Mouse (Mus musculus) erythroblast, embryonic 14.5 days (primary cell): ENCODE results near the gene Olfr1262. TPM values are rescaled to one million over a fixed set of nuclear protein-coding genes. Genes with fewer than 3 reads are reported as not detected.

Experiments used
- H3K27me3 ChIP-seq: 2 replicates; pipeline ENCODE4 v1.6.1; 2012; ENCODE audit warnings: inconsistent platforms; ENCODE audit not compliant: control insufficient read depth
- H3K36me3 ChIP-seq: 2 replicates; pipeline ENCODE4 v1.6.1; 2012; ENCODE audit warnings: mild to moderate bottlenecking, inconsistent platforms; ENCODE audit not compliant: control insufficient read depth
- H3K4me1 ChIP-seq: 2 replicates; pipeline ENCODE4 v1.6.1; 2012; ENCODE audit warnings: inconsistent platforms; ENCODE audit not compliant: control insufficient read depth
- H3K4me3 ChIP-seq: replicated peaks from 2 replicates; pipeline ENCODE3; 2012; ENCODE audit warnings: moderate library complexity, mild to moderate bottlenecking, inconsistent platforms
- H3K9me3 ChIP-seq: 2 replicates; pipeline ENCODE4 v1.6.1; 2012; ENCODE audit warnings: low read length, inconsistent platforms, mixed read lengths; ENCODE audit not compliant: control insufficient read depth
- GATA1 ChIP-seq: IDR thresholded peaks from 2 replicates; pipeline ENCODE4 v1.6.1; 2012; ENCODE audit warnings: low read length, inconsistent platforms, mixed read lengths
- TAL1 ChIP-seq: IDR thresholded peaks from 3 replicates; pipeline ENCODE4 v1.6.1; 2012; ENCODE audit warnings: low read length, inconsistent platforms, mixed read lengths
- polyA plus RNA-seq: library from polyadenylated mRNA; stranded (reverse); fragments of >175 nt; gene quantifications from 2 replicates; pipeline ENCODE4 v1.2.3, GENCODE M21; 2012

Gene Olfr1262
- polyA plus RNA-seq = not detected in 2 replicates

DNA sequence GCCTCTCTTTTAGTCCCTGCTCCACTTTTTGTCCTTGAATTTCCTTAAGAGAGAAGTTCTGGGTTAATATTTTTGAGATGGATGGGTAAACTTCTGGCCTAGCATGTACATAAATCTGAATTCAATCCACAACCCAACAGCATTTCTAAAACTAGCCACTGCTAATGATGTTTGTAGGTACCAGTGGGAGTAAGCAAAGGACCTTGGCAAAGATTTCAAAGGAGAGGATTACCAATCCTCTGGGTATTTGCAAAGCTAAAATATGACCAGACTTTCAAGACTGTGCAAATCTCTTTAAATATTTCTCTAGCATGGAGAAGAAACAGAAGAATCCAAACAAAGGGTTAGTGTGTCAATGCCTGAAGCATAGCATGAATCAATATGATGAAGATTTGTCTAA, at the start of gene Olfr1262:
Gene Olfr1262 (plus strand): TSS at position 301 of the 400 bp plus-strand sequence.
- H3K4me3 ChIP-seq = no peak within 1 kb of the TSS
- H3K36me3 ChIP-seq = no peaks in the 10 kb centered on the region
- H3K27me3 ChIP-seq = no peaks in the 10 kb centered on the region
- TF ChIP-seq GATA1 (no peak), TAL1 (no peak)
- H3K4me1 ChIP-seq = no peaks in the 10 kb centered on the region
- no peaks in the 10 kb centered on the region for H3K9me3 ChIP-seq

DNA sequence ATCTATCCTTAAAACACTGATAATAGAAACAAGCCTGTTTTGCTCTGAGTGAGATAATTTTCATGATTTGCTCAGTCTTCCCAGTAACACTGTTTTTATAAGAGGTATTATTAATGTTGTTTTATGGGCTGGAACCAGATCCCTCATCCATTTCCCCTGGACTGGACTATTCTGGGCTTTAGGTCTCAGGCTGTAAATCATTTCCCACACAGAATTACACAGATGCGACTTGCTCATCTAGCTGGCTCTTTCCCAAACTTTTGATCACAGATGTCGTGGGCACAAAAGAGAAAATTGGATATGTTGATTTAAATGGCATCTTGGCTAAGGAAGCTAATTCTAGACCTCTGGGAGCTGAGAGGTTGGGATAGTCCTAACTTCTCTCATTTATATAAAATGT, 25.8 kb upstream of the Olfr1262 start, which contains the start of gene Olfr1260:
Gene Olfr1260 (plus strand): TSS at position 157 of the 400 bp plus-strand sequence.
- H3K36me3 ChIP-seq = no peaks in the 10 kb centered on the region
- H3K4me1 ChIP-seq = no peaks in the 10 kb centered on the region
- H3K9me3 ChIP-seq = no peaks in the 10 kb centered on the region; the same call in 1 of the 2 replicates
- no peaks in the 10 kb centered on the region for H3K27me3 ChIP-seq
- H3K4me3 ChIP-seq = no peak within 1 kb of the TSS
- TF ChIP-seq GATA1 (no peak), TAL1 (no peak)

DNA sequence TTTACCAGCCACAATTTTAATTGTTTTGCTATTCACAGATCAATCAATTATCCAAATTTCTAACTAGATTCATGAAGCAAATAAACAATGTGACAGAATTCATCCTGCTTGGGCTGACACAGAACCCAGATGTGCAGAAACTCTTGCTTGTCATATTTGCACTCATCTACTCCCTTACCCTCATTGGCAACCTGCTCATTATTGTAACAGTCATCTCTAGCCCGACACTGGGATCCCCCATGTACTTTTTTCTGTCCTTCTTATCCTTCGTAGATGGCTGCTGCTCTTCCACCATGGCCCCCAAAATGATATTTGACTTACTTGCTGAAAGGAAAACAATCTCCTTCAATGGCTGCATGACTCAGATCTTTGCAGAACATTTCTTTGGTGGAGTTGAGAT, 22.2 kb upstream of the Olfr1262 start:
- Histone ChIP-seq H3K4me1 (no peaks in the 10 kb centered on the region), H3K27me3 (no peaks in the 10 kb centered on the region), H3K36me3 (no peaks in the 10 kb centered on the region), H3K9me3 (no peaks in the 10 kb centered on the region; the same call in 1 of the 2 replicates), H3K4me3 (no peak overlapping the region)
- TF ChIP-seq TAL1 (no peak), GATA1 (no peak)

DNA sequence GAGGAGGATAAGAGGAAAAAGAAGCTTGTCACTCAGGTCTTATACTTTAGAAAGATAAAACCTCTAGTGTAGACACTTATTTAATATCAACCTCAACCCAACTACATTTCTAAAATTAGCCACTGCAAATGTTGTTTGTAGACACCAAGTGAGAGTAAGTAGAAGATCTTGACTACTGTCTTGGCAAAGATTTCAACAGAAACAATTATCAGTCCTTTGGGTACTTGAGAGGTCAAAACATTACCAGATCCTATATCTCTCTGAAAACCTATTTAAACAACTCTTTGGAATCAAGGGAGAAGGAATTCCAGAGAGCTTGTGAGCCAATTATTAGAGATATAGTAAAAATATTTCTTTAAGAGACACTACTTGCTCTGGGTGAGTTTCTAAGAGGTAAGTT, 9.0 kb upstream of the Olfr1262 start, which contains the start of gene Olfr1261:
Gene Olfr1261 (plus strand): TSS at position 301 of the 400 bp plus-strand sequence.
- Histone ChIP-seq H3K36me3 (no peaks in the 10 kb centered on the region), H3K27me3 (no peaks in the 10 kb centered on the region), H3K9me3 (no peaks in the 10 kb centered on the region), H3K4me1 (no peaks in the 10 kb centered on the region), H3K4me3 (no peak within 1 kb of the TSS)
- TF ChIP-seq GATA1 = no peak
- no peak for TF ChIP-seq TAL1

DNA sequence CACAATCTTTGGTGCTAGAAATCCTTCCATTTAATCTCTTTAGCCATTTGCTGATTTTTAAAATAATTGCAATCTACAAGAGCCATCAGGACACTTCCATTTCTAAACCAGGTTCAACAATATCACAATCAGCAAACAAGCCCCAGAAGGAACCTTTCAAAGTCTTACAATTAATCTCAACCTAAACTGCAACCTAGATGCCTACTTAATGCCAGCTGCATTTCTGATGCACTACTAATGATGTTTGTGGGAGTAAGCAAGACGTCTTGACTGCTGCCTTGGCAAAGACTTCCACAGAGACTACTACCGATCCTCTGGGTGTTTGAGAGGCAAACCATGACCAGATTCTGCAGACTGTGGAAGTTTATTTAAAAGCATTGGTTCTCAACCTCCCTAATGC, 11.9 kb downstream of the Olfr1262 start, which contains the start of gene Olfr1263:
Gene Olfr1263 (plus strand): TSS at position 301 of the 400 bp plus-strand sequence.
- Histone ChIP-seq H3K36me3 (no peaks in the 10 kb centered on the region), H3K9me3 (no peaks in the 10 kb centered on the region), H3K4me1 (no peaks in the 10 kb centered on the region), H3K27me3 (no peaks in the 10 kb centered on the region), H3K4me3 (no peak within 1 kb of the TSS)
- TF ChIP-seq GATA1 (no peak), TAL1 (no peak)

DNA sequence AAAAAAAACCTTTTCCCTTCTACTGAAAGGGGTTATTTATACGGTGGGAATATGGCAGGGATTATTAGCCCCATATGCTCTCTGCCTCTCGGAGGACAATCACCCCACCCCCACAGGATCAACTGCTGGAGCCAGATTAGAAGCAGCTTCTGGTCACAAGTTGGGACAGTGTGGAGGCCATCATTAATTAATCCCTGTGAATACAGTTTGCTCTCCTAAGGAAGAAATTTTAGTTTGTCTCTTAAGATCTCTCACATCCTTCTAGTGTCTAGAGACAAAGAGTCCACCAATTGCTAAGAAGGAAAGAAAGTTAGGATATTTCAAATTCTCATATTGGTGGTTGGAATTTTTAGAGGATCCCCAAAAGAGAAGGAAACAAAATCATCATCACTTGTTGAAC, 25.5 kb downstream of the Olfr1262 start, which contains the start of gene Olfr1264:
Gene Olfr1264 (minus strand): TSS at position 101 of the 400 bp plus-strand sequence.
- H3K9me3 ChIP-seq = peaks cover 4% of the 10 kb centered on the region; the same call in 1 of the 2 replicates
- no peak within 1 kb of the TSS for H3K4me3 ChIP-seq
- H3K36me3 ChIP-seq = no peaks in the 10 kb centered on the region
- TF ChIP-seq TAL1 (no peak), GATA1 (no peak)
- no peaks in the 10 kb centered on the region for H3K4me1 ChIP-seq
- H3K27me3 ChIP-seq = no peaks in the 10 kb centered on the region

DNA sequence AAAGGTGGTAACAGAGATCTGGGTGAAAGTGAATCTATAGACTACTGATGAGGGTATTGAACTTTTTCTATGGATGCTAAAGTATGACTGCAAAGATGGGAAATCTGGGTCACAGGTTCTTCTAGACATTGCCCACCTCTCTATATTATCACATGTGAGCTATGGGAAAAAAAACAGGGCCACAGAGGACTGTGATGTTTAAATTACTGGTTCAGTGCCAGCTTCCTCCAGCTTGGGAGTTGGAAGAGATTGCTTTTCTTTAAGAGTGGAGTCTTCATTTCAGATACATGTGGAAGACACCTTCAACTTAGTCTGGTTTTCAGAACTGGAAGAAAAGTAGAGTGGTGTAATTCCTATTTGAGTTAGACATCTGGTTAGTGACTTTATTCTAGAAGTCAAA, 35.1 kb downstream of the Olfr1262 start, which contains the start of gene Olfr1265:
Gene Olfr1265 (plus strand): TSS at position 301 of the 400 bp plus-strand sequence.
- no peaks in the 10 kb centered on the region for H3K4me1 ChIP-seq
- no peak for TF ChIP-seq TAL1
- no peak for TF ChIP-seq GATA1
- H3K4me3 ChIP-seq = no peak within 1 kb of the TSS
- no peaks in the 10 kb centered on the region for H3K27me3 ChIP-seq
- no peaks in the 10 kb centered on the region; the same call in 1 of the 2 replicates for H3K9me3 ChIP-seq
- no peaks in the 10 kb centered on the region for H3K36me3 ChIP-seq

Other genes starting within 250 kb of the Olfr1262 start
- gene Olfr1253, start 243.1 kb upstream of the Olfr1262 start, polyA plus RNA-seq = not detected in 2 replicates
- not detected in 2 replicates for gene Olfr1254, start 206.5 kb upstream of the Olfr1262 start, polyA plus RNA-seq
- not detected in 2 replicates for gene Olfr1255, start 188.1 kb upstream of the Olfr1262 start, polyA plus RNA-seq
- gene Olfr1256, start 158.6 kb upstream of the Olfr1262 start, polyA plus RNA-seq = 0.02 TPM in 1 of 2 replicates, not detected in the other
- gene Olfr48, start 151.9 kb upstream of the Olfr1262 start, polyA plus RNA-seq = not detected in 2 replicates
- gene Olfr1257, start 121.7 kb upstream of the Olfr1262 start, polyA plus RNA-seq = not detected in 2 replicates
- not detected in 2 replicates for gene Olfr1258, start 72.8 kb upstream of the Olfr1262 start, polyA plus RNA-seq
- gene Olfr1259, start 51.5 kb upstream of the Olfr1262 start, polyA plus RNA-seq = not detected in 2 replicates
- 0.01 TPM in 1 of 2 replicates, not detected in the other for gene Olfr1260, start 25.8 kb upstream of the Olfr1262 start, polyA plus RNA-seq
- not detected in 2 replicates for gene Olfr1261, start 8.9 kb upstream of the Olfr1262 start, polyA plus RNA-seq
- gene Olfr1263, start 12.0 kb downstream of the Olfr1262 start, polyA plus RNA-seq = not detected in 2 replicates
- gene Olfr1264, start 25.4 kb downstream of the Olfr1262 start, polyA plus RNA-seq = 0.01 TPM in 1 of 2 replicates, not detected in the other
- gene Olfr1265, start 35.2 kb downstream of the Olfr1262 start, polyA plus RNA-seq = not detected in 2 replicates
- gene Olfr140, start 63.4 kb downstream of the Olfr1262 start, polyA plus RNA-seq = not detected in 2 replicates
- gene Olfr1269, start 121.3 kb downstream of the Olfr1262 start, polyA plus RNA-seq = not detected in 2 replicates
- 0.01 TPM in 1 of 2 replicates, not detected in the other for gene Olfr32, start 142.2 kb downstream of the Olfr1262 start, polyA plus RNA-seq
- not detected in 2 replicates for gene Olfr1270, start 152.9 kb downstream of the Olfr1262 start, polyA plus RNA-seq
- gene Olfr1506, start 224.3 kb downstream of the Olfr1262 start, polyA plus RNA-seq = not detected in 2 replicates